Mouse (Mus musculus) cerebellum, adult 8-10 months (tissue): ENCODE results near the gene Gm3543.
"Not testable (repeated sequence)": the region's sequence is repeated elsewhere in the genome, so short reads cannot be mapped to it uniquely, and the experiment has no call there.

Experiments used
- DNase-seq: peaks from one replicate; pipeline ENCODE4 v3.0.0; 2022

The Gm3543 gene

GRCm38 (mm10) chr14:41983225-41983624 is at the start of gene Gm3543:
Gene Gm3543 (minus strand): TSS chr14:41983325.
- not testable (repeated sequence) for DNase-seq

GRCm38 (mm10) chr14:41968596-41968995 is 14.5 kb downstream of the Gm3543 start:
- DNase-seq: not testable (repeated sequence)

GRCm38 (mm10) chr14:41967827-41968226 is 15.3 kb downstream of the Gm3543 start, which contains the start of gene Gm6401:
Gene Gm6401 (minus strand): TSS chr14:41967927.
- DNase-seq: not testable (repeated sequence)

GRCm38 (mm10) chr14:41964095-41964494 is 19.0 kb downstream of the Gm3543 start:
- not testable (repeated sequence) for DNase-seq

GRCm38 (mm10) chr14:41943695-41944094 is 39.4 kb downstream of the Gm3543 start, which contains the start of gene 1700024B05Rik:
Gene 1700024B05Rik (plus strand): TSS chr14:41943995.
- DNase-seq: not testable (repeated sequence)
